ENCODE assay signal across 7 mouse cellular contexts in the genomic region with DNA sequence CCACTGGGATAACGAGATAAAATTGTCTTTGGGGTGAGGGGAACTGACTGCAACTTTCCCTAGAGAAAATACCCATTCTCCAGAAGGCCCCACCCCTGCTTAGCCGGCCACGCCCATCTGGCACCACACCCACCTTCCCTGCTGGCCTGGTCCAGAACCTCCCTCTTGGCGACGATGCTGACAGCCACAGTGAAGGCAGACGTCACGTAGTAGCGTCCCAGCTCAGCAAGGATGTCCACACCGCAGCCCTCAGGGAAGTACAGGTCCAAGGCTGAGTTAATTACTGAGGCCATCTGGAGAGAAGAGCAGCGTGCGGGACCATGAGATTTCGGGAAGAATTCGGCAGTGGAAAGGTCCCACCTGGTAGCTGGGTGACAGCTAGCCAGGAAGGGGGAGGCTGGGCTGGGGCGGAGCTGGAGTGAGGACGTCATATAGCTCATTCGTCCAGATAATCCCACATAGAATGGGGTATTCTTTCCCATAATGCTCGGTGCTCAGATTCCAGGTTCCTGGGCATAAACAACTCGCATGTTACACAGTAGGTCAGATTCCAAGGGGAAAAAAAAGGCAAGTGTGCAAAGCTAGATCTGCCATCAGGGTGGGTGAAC. TPM values are rescaled to one million over a fixed set of nuclear protein-coding genes. Genes with fewer than 3 reads are reported as not detected.
DNase-seq lines count a peak whose midpoint lies in the region; ATAC-seq lines count a peak whose summit lies in the region.

No protein-coding gene starts in this region.

- H3K36me3 ChIP-seq in limb, embryonic 12.5 days: 0 out of 2 replicates have a peak, but pooled peaks cover 1% of the 10 kb centered on the region
- no peaks in the 10 kb centered on the region for H3K36me3 ChIP-seq in limb, embryonic 10.5 days
- no peaks in the 10 kb centered on the region for H3K36me3 ChIP-seq in embryonic facial prominence, embryonic 12.5 days
- H3K36me3 ChIP-seq in hindbrain, embryonic 14.5 days (replicated peaks; ENCODE audit: control insufficient read depth, insufficient read depth): no peaks in the 10 kb centered on the region

- no peak overlapping the region for H3K9ac ChIP-seq in limb, embryonic 12.5 days (replicated peaks)
- no peak overlapping the region for H3K9ac ChIP-seq in embryonic facial prominence, embryonic 12.5 days
- 0 out of 2 replicates have a peak overlapping the region, but pooled peaks have one; percentile 21 for H3K9ac ChIP-seq in hindbrain, embryonic 14.5 days

- WGBS in limb, embryonic 12.5 days: 14% methylated on average over 18 of the region's 18 CpGs
- WGBS in limb, embryonic 10.5 days: 15% methylated on average over 18 of the region's 18 CpGs
- 17% methylated on average over 18 of the region's 18 CpGs for WGBS in embryonic facial prominence, embryonic 12.5 days
- WGBS in hindbrain, embryonic 14.5 days: 18% methylated on average over 18 of the region's 18 CpGs

- no peaks in the 10 kb centered on the region for H3K27me3 ChIP-seq in limb, embryonic 12.5 days
- no peaks in the 10 kb centered on the region for H3K27me3 ChIP-seq in limb, embryonic 10.5 days (ENCODE audit: low read depth, poor library complexity, severe bottlenecking)
- H3K27me3 ChIP-seq in embryonic facial prominence, embryonic 12.5 days: 0 out of 2 replicates have a peak, but pooled peaks cover 6% of the 10 kb centered on the region
- H3K27me3 ChIP-seq in hindbrain, embryonic 14.5 days (ENCODE audit: control insufficient read depth, insufficient read depth, low read length): no peaks in the 10 kb centered on the region

- H3K4me1 ChIP-seq in limb, embryonic 12.5 days (replicated peaks): peaks cover 4% of the 10 kb centered on the region; the same call in 1 of the 2 replicates
- H3K4me1 ChIP-seq in limb, embryonic 10.5 days: peaks cover 8% of the 10 kb centered on the region
- peaks cover 3% of the 10 kb centered on the region; the same call in 1 of the 2 replicates for H3K4me1 ChIP-seq in embryonic facial prominence, embryonic 12.5 days
- no peaks in the 10 kb centered on the region for H3K4me1 ChIP-seq in hindbrain, embryonic 14.5 days (replicated peaks; ENCODE audit: control insufficient read depth, insufficient read depth, low read length)

- 0 out of 2 replicates have a peak overlapping the region, but pooled peaks have one; percentile 3 for H3K4me2 ChIP-seq in limb, embryonic 12.5 days
- peak overlapping the region; percentile 22; the same call in 1 of the 2 replicates for H3K4me2 ChIP-seq in embryonic facial prominence, embryonic 12.5 days (replicated peaks)
- peak overlapping the region; percentile 21; the same call in 1 of the 2 replicates for H3K4me2 ChIP-seq in hindbrain, embryonic 14.5 days (replicated peaks)

- no peak overlapping the region for H3K4me3 ChIP-seq in limb, embryonic 12.5 days (replicated peaks)
- H3K4me3 ChIP-seq in limb, embryonic 10.5 days: no peak overlapping the region
- H3K4me3 ChIP-seq in embryonic facial prominence, embryonic 12.5 days: no peak overlapping the region
- 0 out of 2 replicates have a peak overlapping the region, but pooled peaks have one; percentile 10 for H3K4me3 ChIP-seq in hindbrain, embryonic 14.5 days (replicated peaks; ENCODE audit: low read length)

- no peak for DNase-seq in limb, embryonic 10.5 days (ENCODE audit: low spot score)
- DNase-seq in hindbrain, embryonic 14.5 days (ENCODE audit: low spot score): no peak
- DNase-seq in urinary bladder, postnatal 10 days (ENCODE audit: low spot score): no peak
- no peak for DNase-seq in spleen, postnatal 10 days (ENCODE audit: low spot score in 2 of 2)

- no peak for ATAC-seq in limb, embryonic 12.5 days (ENCODE audit: insufficient number of reproducible peaks, insufficient read depth, low FRiP score, low TSS enrichment, low read depth)
- no peak for ATAC-seq in embryonic facial prominence, embryonic 12.5 days (ENCODE audit: insufficient number of reproducible peaks, insufficient read depth, low FRiP score, low TSS enrichment)
- peak; percentile 34; the same call in 1 of the 2 replicates for ATAC-seq in hindbrain, embryonic 14.5 days (ENCODE audit: low FRiP score)
- 0 out of 2 replicates have a peak, but pooled peaks have one; percentile 14 for ATAC-seq in monocyte, adult 5-6 weeks (replicated peaks; ENCODE audit: insufficient number of reproducible peaks, low FRiP score, low TSS enrichment, poor library complexity, severe bottlenecking)

- peaks cover under 1% of the 10 kb centered on the region; the same call in 1 of the 2 replicates for H3K9me3 ChIP-seq in limb, embryonic 12.5 days
- H3K9me3 ChIP-seq in limb, embryonic 10.5 days (replicated peaks): no peaks in the 10 kb centered on the region
- no peaks in the 10 kb centered on the region for H3K9me3 ChIP-seq in embryonic facial prominence, embryonic 12.5 days
- no peaks in the 10 kb centered on the region for H3K9me3 ChIP-seq in hindbrain, embryonic 14.5 days (ENCODE audit: control insufficient read depth, low read length)

- H3K27ac ChIP-seq in limb, embryonic 12.5 days: no peak overlapping the region
- no peak overlapping the region for H3K27ac ChIP-seq in limb, embryonic 10.5 days
- H3K27ac ChIP-seq in embryonic facial prominence, embryonic 12.5 days: 0 out of 2 replicates have a peak overlapping the region, but pooled peaks have one; percentile 17
- no peak overlapping the region for H3K27ac ChIP-seq in hindbrain, embryonic 14.5 days

RNA-seq across cellular contexts. Expression of gene Azin2, which starts 14.8 kb away (rescaled TPM):
- 22.4 and 26.0 TPM in 2 replicates for polyA plus RNA-seq in limb, embryonic 12.5 days (2016; fragmentation: Nextera tagmentation; extraction: Ambion mirVana)
- 9.8 and 15.4 TPM in 2 replicates for polyA plus RNA-seq in limb, embryonic 10.5 days (2016; fragmentation: Nextera tagmentation; extraction: Ambion mirVana)
- 28.8 and 30.8 TPM in 2 replicates for polyA plus RNA-seq in embryonic facial prominence, embryonic 12.5 days (2016; fragmentation: Nextera tagmentation; extraction: Ambion mirVana)
- polyA plus RNA-seq in hindbrain, embryonic 14.5 days (2014; fragmentation: Nextera tagmentation; extraction: Ambion mirVana): 14.6 and 20.1 TPM in 2 replicates
- 2.2 to 11.7 TPM (median 5.8 TPM) in 3 replicates for total RNA-seq in monocyte, adult 5-6 weeks (2017)

RNA-seq across cellular contexts. Expression of gene Ak2, which starts 44.3 kb away (rescaled TPM):
- 205 and 213 TPM in 2 replicates for polyA plus RNA-seq in limb, embryonic 12.5 days (2016; fragmentation: Nextera tagmentation; extraction: Ambion mirVana)
- polyA plus RNA-seq in limb, embryonic 10.5 days (2016; fragmentation: Nextera tagmentation; extraction: Ambion mirVana): 236 and 271 TPM in 2 replicates
- polyA plus RNA-seq in embryonic facial prominence, embryonic 12.5 days (2016; fragmentation: Nextera tagmentation; extraction: Ambion mirVana): 184 and 185 TPM in 2 replicates
- 60.4 and 64.4 TPM in 2 replicates for polyA plus RNA-seq in hindbrain, embryonic 14.5 days (2014; fragmentation: Nextera tagmentation; extraction: Ambion mirVana)
- total RNA-seq in monocyte, adult 5-6 weeks (2017): 62.2 to 89.0 TPM (median 73.4 TPM) in 3 replicates

Comparison
In these comparisons a context has a peak if more than half of its experiments do, and no peak if none do; other contexts are left out.
1. ATAC-seq: peak in hindbrain, embryonic 14.5 days (single experiment) and monocyte, adult 5-6 weeks (single experiment); none in limb, embryonic 12.5 days (single experiment) and embryonic facial prominence, embryonic 12.5 days (single experiment).
2. Peak in every context shown above with its lines, with median percentiles within 50 percentile points of each other: H3K4me2 ChIP-seq.